Mouse (Mus musculus): ENCODE data around the gene Cpm. TPM values are rescaled to one million over a fixed set of nuclear protein-coding genes. Genes with fewer than 3 reads are reported as not detected.

Gene Cpm
- total RNA-seq, 1 experiment = 4.8 TPM

GRCm38 (mm10) chr10:117710604-117711141 is 81.4 kb downstream of the Cpm start, which contains the start of gene Mdm2:
Gene Mdm2 (minus strand): TSS chr10:117710758.
- in situ Hi-C loops (cut with MboI; ENCODE audit: low sequenced_read_pairs in 2 of 2, unreplicated experiment in 2 of 2) = no loop called here
- Histone ChIP-seq H3K4me1 (ENCODE audit: control insufficient read depth in 2 of 2, insufficient read depth in 2 of 2, low read length in 2 of 2, poor library complexity in 1 of 2) (peaks cover 0 to 7% of the 10 kb centered on the region in 2 experiments; a peak in 2 of 4 replicates), H3K9ac (ENCODE audit: insufficient read depth, low read depth, low read length, poor library complexity, severe bottlenecking) (peak within 1 kb of the TSS; percentile 99), H3K4me3 (ENCODE audit: insufficient read depth in 1 of 2, low read depth in 1 of 2, low read length in 2 of 2, poor library complexity in 1 of 2, severe bottlenecking in 1 of 2) (peak within 1 kb of the TSS; percentile 77 to 98), H3K36me3 (ENCODE audit: control insufficient read depth, insufficient read depth, low read length, poor library complexity, severe bottlenecking) (peaks cover 8% of the 10 kb centered on the region), H3K9me3 (ENCODE audit: control insufficient read depth, insufficient read depth, low read depth, low read length) (no peaks in the 10 kb centered on the region), H3K27ac (ENCODE audit: insufficient read depth, low read depth, low read length, poor library complexity, severe bottlenecking) (peak within 1 kb of the TSS; percentile 98)
- no peak; the same call in 1 of the 2 replicates for TF ChIP-seq CHD2 (IDR thresholded peaks at IDR 0.05; ENCODE audit: low read depth, low read length)
- 0 out of 2 replicates have a peak, but pooled peaks have one; percentile 44 for TF ChIP-seq HCFC1 (IDR thresholded peaks at IDR 0.05; ENCODE audit: borderline replicate concordance, insufficient read depth, low read length)
- DNase-seq (ENCODE audit: low read depth, low spot score) = peak; percentile 85

- Histone ChIP-seq H3K9me3 (ENCODE audit: control insufficient read depth, insufficient read depth, low read depth, low read length) (no peaks in the 10 kb centered on the region), H3K36me3 (ENCODE audit: control insufficient read depth, insufficient read depth, low read length, poor library complexity, severe bottlenecking) (peaks cover 8% of the 10 kb centered on the region), H3K9ac (ENCODE audit: insufficient read depth, low read depth, low read length, poor library complexity, severe bottlenecking) (peak overlapping the region; percentile 60), H3K4me3 (ENCODE audit: insufficient read depth in 1 of 2, low read depth in 1 of 2, low read length in 2 of 2, poor library complexity in 1 of 2, severe bottlenecking in 1 of 2) (peak overlapping the region; percentile 62 to 77; a peak in 3 of 4 replicates), H3K4me1 (ENCODE audit: control insufficient read depth in 2 of 2, insufficient read depth in 2 of 2, low read length in 2 of 2, poor library complexity in 1 of 2) (peaks cover under 1 to 9% of the 10 kb centered on the region in 2 experiments; a peak in 2 of 4 replicates), H3K27ac (ENCODE audit: insufficient read depth, low read depth, low read length, poor library complexity, severe bottlenecking) (peak overlapping the region; percentile 78; the same call in 1 of the 2 replicates)
- TF ChIP-seq MAFK (IDR thresholded peaks at IDR 0.05; ENCODE audit: insufficient read depth, low read depth, low read length) = no peak
- TF ChIP-seq ZNF384 (IDR thresholded peaks at IDR 0.05; ENCODE audit: low read depth, low read length) = no peak
- TF ChIP-seq HCFC1 (IDR thresholded peaks at IDR 0.05; ENCODE audit: borderline replicate concordance, insufficient read depth, low read length) = no peak
- no peak for DNase-seq (ENCODE audit: low read depth, low spot score)
- in situ Hi-C loops (cut with MboI; ENCODE audit: low sequenced_read_pairs in 2 of 2, unreplicated experiment in 2 of 2) = no loop called here
Observed at GRCm38 (mm10) chr10:117711408-117711807, 82.1 kb downstream of the Cpm start.

GRCm38 (mm10) chr10:117712191-117712754 is 83.0 kb downstream of the Cpm start:
- H3K9me3 ChIP-seq (ENCODE audit: control insufficient read depth, insufficient read depth, low read depth, low read length) = no peaks in the 10 kb centered on the region

GRCm38 (mm10) chr10:117712871-117713270 is 83.6 kb downstream of the Cpm start:
- TF ChIP-seq CHD2 (IDR thresholded peaks at IDR 0.05; ENCODE audit: low read depth, low read length) (no peak), ZC3H11A (IDR thresholded peaks at IDR 0.05; ENCODE audit: borderline replicate concordance, low read depth, low read length) (no peak), ZNF384 (IDR thresholded peaks at IDR 0.05; ENCODE audit: low read depth, low read length) (peak; percentile 34; the same call in 1 of the 2 replicates), MAFK (IDR thresholded peaks at IDR 0.05; ENCODE audit: insufficient read depth, low read depth, low read length) (no peak), HCFC1 (IDR thresholded peaks at IDR 0.05; ENCODE audit: borderline replicate concordance, insufficient read depth, low read length) (no peak)
- in situ Hi-C loops (cut with MboI; ENCODE audit: low sequenced_read_pairs in 2 of 2, unreplicated experiment in 2 of 2) = no loop called here
- Histone ChIP-seq H3K4me1 (ENCODE audit: control insufficient read depth in 2 of 2, insufficient read depth in 2 of 2, low read length in 2 of 2, poor library complexity in 1 of 2) (peaks cover 3 to 12% of the 10 kb centered on the region in 2 experiments; a peak in 3 of 4 replicates), H3K4me3 (ENCODE audit: insufficient read depth in 1 of 2, low read depth in 1 of 2, low read length in 2 of 2, poor library complexity in 1 of 2, severe bottlenecking in 1 of 2) (no peak overlapping the region), H3K27ac (ENCODE audit: insufficient read depth, low read depth, low read length, poor library complexity, severe bottlenecking) (no peak overlapping the region), H3K9me3 (ENCODE audit: control insufficient read depth, insufficient read depth, low read depth, low read length) (no peaks in the 10 kb centered on the region), H3K36me3 (ENCODE audit: control insufficient read depth, insufficient read depth, low read length, poor library complexity, severe bottlenecking) (peaks cover 2% of the 10 kb centered on the region; the same call in 1 of the 2 replicates), H3K9ac (ENCODE audit: insufficient read depth, low read depth, low read length, poor library complexity, severe bottlenecking) (no peak overlapping the region)
- no peak for DNase-seq (ENCODE audit: low read depth, low spot score)

More at GRCm38 (mm10) chr10:117712191-117712754, 83.0 kb downstream of the Cpm start:
- no peak overlapping the region; the same call in 1 of the 2 replicates for H3K9ac ChIP-seq (ENCODE audit: insufficient read depth, low read depth, low read length, poor library complexity, severe bottlenecking)
- in situ Hi-C loops (cut with MboI; ENCODE audit: low sequenced_read_pairs in 2 of 2, unreplicated experiment in 2 of 2) = no loop called here
- TF ChIP-seq HCFC1 (IDR thresholded peaks at IDR 0.05; ENCODE audit: borderline replicate concordance, insufficient read depth, low read length) (no peak), MAFK (IDR thresholded peaks at IDR 0.05; ENCODE audit: insufficient read depth, low read depth, low read length) (no peak), ZC3H11A (IDR thresholded peaks at IDR 0.05; ENCODE audit: borderline replicate concordance, low read depth, low read length) (no peak), ZNF384 (IDR thresholded peaks at IDR 0.05; ENCODE audit: low read depth, low read length) (no peak), CHD2 (IDR thresholded peaks at IDR 0.05; ENCODE audit: low read depth, low read length) (no peak)
- DNase-seq (ENCODE audit: low read depth, low spot score) = no peak
- H3K36me3 ChIP-seq (ENCODE audit: control insufficient read depth, insufficient read depth, low read length, poor library complexity, severe bottlenecking) = peaks cover 2% of the 10 kb centered on the region; the same call in 1 of the 2 replicates
- peaks cover 2 to 11% of the 10 kb centered on the region in 2 experiments; a peak in 2 of 4 replicates for H3K4me1 ChIP-seq (ENCODE audit: control insufficient read depth in 2 of 2, insufficient read depth in 2 of 2, low read length in 2 of 2, poor library complexity in 1 of 2)
- no peak overlapping the region for H3K4me3 ChIP-seq (ENCODE audit: insufficient read depth in 1 of 2, low read depth in 1 of 2, low read length in 2 of 2, poor library complexity in 1 of 2, severe bottlenecking in 1 of 2)
- peak overlapping the region; percentile 78; the same call in 1 of the 2 replicates for H3K27ac ChIP-seq (ENCODE audit: insufficient read depth, low read depth, low read length, poor library complexity, severe bottlenecking)
